Mouse (Mus musculus): ENCODE results near the gene Btbd35f25. TPM values are rescaled to one million over a fixed set of nuclear protein-coding genes. Genes with fewer than 3 reads are reported as not detected.
"Not testable (repeated sequence)": the region's sequence is repeated elsewhere in the genome, so short reads cannot be mapped to it uniquely, and the experiment has no call there.

The Btbd35f25 gene
- not detected for total RNA-seq (2022)

DNA sequence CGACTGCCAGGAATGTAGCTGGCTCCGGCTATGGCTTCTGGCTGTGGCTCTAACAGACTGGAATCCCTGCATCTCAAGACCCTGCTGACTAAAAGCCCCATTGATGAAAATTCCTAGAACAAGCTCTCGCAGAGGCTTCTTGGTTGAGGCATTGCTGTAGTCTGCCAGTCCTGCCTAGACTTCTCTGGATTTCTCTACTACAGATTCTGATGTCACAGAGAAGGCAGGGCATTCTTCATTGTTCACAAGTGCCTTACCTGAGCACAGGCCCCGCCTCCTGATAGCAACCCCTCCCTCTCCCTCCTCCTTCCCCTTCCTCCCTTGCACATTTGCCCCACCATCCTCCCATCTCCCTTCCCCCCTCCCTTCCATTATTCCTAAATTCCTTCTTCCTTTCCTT lies at the start of gene Btbd35f25:
TSS of gene Btbd35f25 (minus strand) at position 101 of the 400 bp plus-strand sequence.
- DNase-seq (ENCODE audit: low spot score in 2 of 2), result not testable (repeated sequence)

DNA sequence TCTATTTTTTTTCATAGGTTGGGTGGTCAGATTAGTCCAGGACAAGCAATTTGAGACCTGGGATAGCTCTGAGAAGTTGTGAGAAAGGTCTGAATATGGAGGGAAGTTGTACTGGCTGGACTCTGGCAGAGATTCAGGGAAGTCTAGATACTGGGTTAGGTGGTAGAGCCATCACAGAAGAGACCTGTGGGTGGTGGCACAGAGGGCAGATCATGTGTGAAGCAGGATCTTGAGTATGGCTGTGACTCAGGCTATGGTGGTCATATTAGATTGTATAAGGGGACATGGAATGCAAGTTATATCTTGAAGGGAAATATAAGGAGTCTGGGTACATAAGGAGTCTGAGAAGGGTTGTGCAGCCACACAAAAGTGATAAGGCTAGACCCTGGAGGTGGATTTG lies 49.3 kb upstream of the Btbd35f25 start:
- no peak for DNase-seq (ENCODE audit: low spot score in 2 of 2)

DNA sequence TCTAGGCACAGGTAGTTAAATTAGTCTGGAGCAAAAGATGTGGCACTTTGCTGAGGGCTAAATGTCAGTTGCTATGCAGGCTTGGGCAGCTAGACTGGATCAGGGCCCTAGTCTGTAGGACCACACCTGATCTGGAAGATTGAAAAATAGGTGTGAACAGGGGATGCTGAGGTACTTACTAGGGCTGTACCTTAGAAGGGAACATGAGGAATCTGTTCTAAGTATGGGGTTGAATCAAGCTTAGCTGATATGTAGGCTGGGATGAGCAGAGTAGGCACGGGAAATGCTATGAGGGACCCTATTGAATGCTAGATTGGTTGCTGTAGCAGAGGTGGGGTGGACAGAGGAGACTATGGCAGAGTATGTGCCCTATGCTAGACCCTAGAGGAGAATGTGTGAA lies 47.0 kb upstream of the Btbd35f25 start:
- no peak for DNase-seq (ENCODE audit: low spot score in 2 of 2)

DNA sequence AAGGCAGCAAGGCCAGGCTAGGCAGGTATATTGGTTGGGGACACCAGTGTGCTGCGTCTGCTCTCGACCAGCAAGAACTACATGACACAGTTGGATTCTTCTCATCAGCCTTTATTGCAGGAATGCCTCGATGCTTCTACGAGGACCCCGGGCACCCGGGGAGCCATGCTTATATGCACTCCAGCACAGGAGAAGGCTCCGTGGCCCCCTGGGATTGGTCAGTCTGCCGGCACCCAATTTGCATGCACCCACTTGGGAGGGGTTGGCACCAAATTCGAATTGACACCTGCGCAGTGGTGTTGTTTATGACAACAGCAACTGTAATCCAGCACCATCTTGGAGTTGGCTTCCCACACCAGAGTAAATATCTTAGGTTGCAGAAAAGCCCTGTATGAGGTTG lies 28.1 kb upstream of the Btbd35f25 start:
- DNase-seq (ENCODE audit: low spot score in 2 of 2), result no peak

DNA sequence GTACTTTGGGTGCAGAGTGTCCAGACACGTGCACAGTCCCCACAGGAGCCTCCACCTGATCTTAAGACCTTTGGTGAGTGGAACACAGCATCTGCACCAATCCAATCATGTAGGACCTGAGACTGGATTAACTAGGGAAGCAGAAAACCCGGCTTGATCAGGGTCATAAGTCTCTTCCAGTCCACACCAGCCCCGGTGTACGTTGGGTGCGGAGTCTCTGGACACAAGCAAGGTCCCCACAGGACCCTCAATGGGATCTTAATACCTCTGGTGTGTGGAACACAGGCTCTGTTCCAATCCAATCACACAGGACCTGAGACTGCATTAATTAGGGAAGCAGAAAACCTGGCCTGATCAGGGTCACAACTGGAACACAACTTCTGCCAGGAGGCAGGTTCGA lies 20.0 kb upstream of the Btbd35f25 start:
- DNase-seq (ENCODE audit: low spot score in 2 of 2), result no peak

Other genes with a start within 250 kb of the Btbd35f25 start
- gene Gm21883, start 142.9 kb downstream of the Btbd35f25 start, total RNA-seq (2022), result not detected
- not detected for gene Spin2e, start 98.2 kb downstream of the Btbd35f25 start, total RNA-seq (2022)
- not detected for gene Gm21637, start 244.9 kb upstream of the Btbd35f25 start, total RNA-seq (2022)

Data from left cerebral cortex, adult 8-10 months (tissue).